Mouse (Mus musculus) ES-Bruce4 (cell line): ENCODE measurements around the gene Adnp.

Source experiments
- CTCF ChIP-seq: IDR thresholded peaks from one replicate; pipeline ENCODE4 v1.8.1; 2011; ENCODE audit warnings: low read depth, low read length
- EP300 ChIP-seq: IDR thresholded peaks from 2 replicates; pipeline ENCODE4 v1.6.1; 2011; ENCODE audit warnings: low read depth, low read length; ENCODE audit not compliant: insufficient read depth
- POLR2A ChIP-seq: IDR thresholded peaks from one replicate; pipeline ENCODE4 v1.8.1; 2011; ENCODE audit warnings: low read length; ENCODE audit not compliant: insufficient read depth

DNA sequence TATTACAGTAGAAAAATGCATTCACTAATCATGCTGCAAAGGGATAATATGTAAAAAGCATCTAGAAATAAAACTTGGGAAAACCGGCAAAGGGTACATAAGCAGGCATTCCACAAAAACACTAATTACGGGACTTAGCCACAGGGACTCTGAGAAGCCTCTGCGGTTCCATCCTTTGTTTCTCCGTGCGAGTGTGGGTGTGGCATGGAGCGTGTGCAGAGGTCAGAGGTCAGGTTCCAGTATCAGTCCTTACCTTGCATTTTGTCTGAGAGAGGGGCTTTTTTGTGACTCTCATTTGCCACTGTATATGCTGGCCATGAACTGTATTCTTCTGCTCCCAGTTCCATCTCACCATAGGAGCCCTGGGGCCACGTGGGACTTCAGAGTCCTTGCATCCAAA lies 31.0 kb downstream of the Adnp start:
- no peak for TF ChIP-seq CTCF
- no peak for TF ChIP-seq POLR2A
- TF ChIP-seq EP300, result no peak
